Mouse (Mus musculus): ENCODE measurements at regions not wholly inside any gene's neighbourhood (a gene's known extent, or its start where the extent isn't known, plus 50 kb on each side); places are given as distances from the start of the nearest gene placed in this dataset.

GRCm38 (mm10) chr5:111935381-111936134, 201.8 kb downstream of the Gm26897 start:
- no peak for DNase-seq (ENCODE audit: low spot score)
- H3K4me1 ChIP-seq (replicated peaks; ENCODE audit: control insufficient read depth, insufficient read depth, low read length), result no peaks in the 10 kb centered on the region
- 64% methylated on average over 3 of the region's 3 CpGs for WGBS
- ATAC-seq (replicated peaks; ENCODE audit: low FRiP score), result no peak
- H3K9ac ChIP-seq (ENCODE audit: low read depth, low read length), result no peak overlapping the region
- no peaks in the 10 kb centered on the region for H3K36me3 ChIP-seq (ENCODE audit: control insufficient read depth, insufficient read depth, low read length)
- H3K4me3 ChIP-seq (ENCODE audit: low read depth, low read length), result no peak overlapping the region
- H3K27ac ChIP-seq (ENCODE audit: low read depth, low read length), result no peak overlapping the region
- no peaks in the 10 kb centered on the region for H3K9me3 ChIP-seq (ENCODE audit: control insufficient read depth, low read length)
- no peak overlapping the region for H3K4me2 ChIP-seq
- H3K27me3 ChIP-seq (replicated peaks; ENCODE audit: control insufficient read depth, insufficient read depth, low read length), result no peaks in the 10 kb centered on the region

GRCm38 (mm10) chr5:111941831-111942230, 208.1 kb downstream of the Gm26897 start:
- no peaks in the 10 kb centered on the region for H3K4me1 ChIP-seq (replicated peaks; ENCODE audit: control insufficient read depth, insufficient read depth, low read length)
- no peak overlapping the region for H3K9ac ChIP-seq (ENCODE audit: low read depth, low read length)
- 73% methylated on average over 16 of the region's 16 CpGs for WGBS
- no peaks in the 10 kb centered on the region for H3K9me3 ChIP-seq (ENCODE audit: control insufficient read depth, low read length)
- H3K27me3 ChIP-seq (replicated peaks; ENCODE audit: control insufficient read depth, insufficient read depth, low read length), result no peaks in the 10 kb centered on the region
- DNase-seq (ENCODE audit: low spot score) (no peak), ATAC-seq (replicated peaks; ENCODE audit: low FRiP score) (no peak)
- H3K4me3 ChIP-seq (ENCODE audit: low read depth, low read length), result no peak overlapping the region
- H3K27ac ChIP-seq (ENCODE audit: low read depth, low read length), result no peak overlapping the region
- no peaks in the 10 kb centered on the region for H3K36me3 ChIP-seq (ENCODE audit: control insufficient read depth, insufficient read depth, low read length)
- no peak overlapping the region for H3K4me2 ChIP-seq

- no peaks in the 10 kb centered on the region for H3K27me3 ChIP-seq (replicated peaks; ENCODE audit: control insufficient read depth, insufficient read depth, low read length)
Measured at GRCm38 (mm10) chr5:111942792-111943191, 209.1 kb downstream of the Gm26897 start.

GRCm38 (mm10) chr5:111943337-111944162, 209.8 kb downstream of the Gm26897 start:
- WGBS, result 74% methylated on average over 21 of the region's 21 CpGs

More at GRCm38 (mm10) chr5:111942792-111943191, 209.1 kb downstream of the Gm26897 start:
- H3K4me3 ChIP-seq (ENCODE audit: low read depth, low read length), result no peak overlapping the region
- H3K36me3 ChIP-seq (ENCODE audit: control insufficient read depth, insufficient read depth, low read length), result no peaks in the 10 kb centered on the region
- no peak for ATAC-seq (replicated peaks; ENCODE audit: low FRiP score)
- H3K9me3 ChIP-seq (ENCODE audit: control insufficient read depth, low read length), result no peaks in the 10 kb centered on the region
- H3K4me1 ChIP-seq (replicated peaks; ENCODE audit: control insufficient read depth, insufficient read depth, low read length), result no peaks in the 10 kb centered on the region
- 71% methylated on average over 2 of the region's 2 CpGs for WGBS
- H3K4me2 ChIP-seq, result no peak overlapping the region
- no peak for DNase-seq (ENCODE audit: low spot score)
- no peak overlapping the region for H3K9ac ChIP-seq (ENCODE audit: low read depth, low read length)
- no peak overlapping the region for H3K27ac ChIP-seq (ENCODE audit: low read depth, low read length)

GRCm38 (mm10) chr5:111944273-111944971, 210.7 kb downstream of the Gm26897 start:
- H3K4me2 ChIP-seq, result no peak overlapping the region
- no peaks in the 10 kb centered on the region for H3K9me3 ChIP-seq (ENCODE audit: control insufficient read depth, low read length)
- H3K36me3 ChIP-seq (ENCODE audit: control insufficient read depth, insufficient read depth, low read length), result no peaks in the 10 kb centered on the region
- no peak overlapping the region for H3K4me3 ChIP-seq (ENCODE audit: low read depth, low read length)
- ATAC-seq (replicated peaks; ENCODE audit: low FRiP score) (no peak), DNase-seq (ENCODE audit: low spot score) (no peak)
- H3K27ac ChIP-seq (ENCODE audit: low read depth, low read length), result no peak overlapping the region
- no peaks in the 10 kb centered on the region for H3K4me1 ChIP-seq (replicated peaks; ENCODE audit: control insufficient read depth, insufficient read depth, low read length)
- 26% methylated on average over 28 of the region's 28 CpGs for WGBS
- no peak overlapping the region for H3K9ac ChIP-seq (ENCODE audit: low read depth, low read length)
- no peaks in the 10 kb centered on the region for H3K27me3 ChIP-seq (replicated peaks; ENCODE audit: control insufficient read depth, insufficient read depth, low read length)

More at GRCm38 (mm10) chr5:111943337-111944162, 209.8 kb downstream of the Gm26897 start:
- H3K27ac ChIP-seq (ENCODE audit: low read depth, low read length), result no peak overlapping the region
- H3K36me3 ChIP-seq (ENCODE audit: control insufficient read depth, insufficient read depth, low read length), result no peaks in the 10 kb centered on the region
- no peak overlapping the region for H3K9ac ChIP-seq (ENCODE audit: low read depth, low read length)
- H3K4me2 ChIP-seq, result no peak overlapping the region
- ATAC-seq (replicated peaks; ENCODE audit: low FRiP score), result no peak
- no peak overlapping the region for H3K4me3 ChIP-seq (ENCODE audit: low read depth, low read length)
- no peaks in the 10 kb centered on the region for H3K9me3 ChIP-seq (ENCODE audit: control insufficient read depth, low read length)
- no peaks in the 10 kb centered on the region for H3K4me1 ChIP-seq (replicated peaks; ENCODE audit: control insufficient read depth, insufficient read depth, low read length)
- no peaks in the 10 kb centered on the region for H3K27me3 ChIP-seq (replicated peaks; ENCODE audit: control insufficient read depth, insufficient read depth, low read length)
- no peak for DNase-seq (ENCODE audit: low spot score)

DNA sequence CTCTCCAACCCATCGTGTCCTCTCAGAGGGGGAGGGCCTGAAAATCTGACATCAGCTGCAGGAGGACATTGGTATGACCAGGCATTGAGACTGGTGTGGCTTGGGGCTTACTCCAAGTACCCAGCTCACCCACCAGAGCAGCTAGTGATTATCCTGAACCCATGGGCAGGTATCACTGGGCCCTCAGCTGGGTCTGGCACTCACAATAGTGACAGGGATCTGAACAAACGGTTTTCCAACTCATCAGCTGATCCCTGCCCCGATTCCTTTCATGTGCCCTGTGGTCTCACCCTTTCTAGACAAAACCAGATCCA, 211.2 kb downstream of the Gm26897 start:
- H3K4me3 ChIP-seq (ENCODE audit: low read depth, low read length), result no peak overlapping the region
- no peaks in the 10 kb centered on the region for H3K36me3 ChIP-seq (ENCODE audit: control insufficient read depth, insufficient read depth, low read length)
- no peaks in the 10 kb centered on the region for H3K27me3 ChIP-seq (replicated peaks; ENCODE audit: control insufficient read depth, insufficient read depth, low read length)
- WGBS, result 44% methylated on average over 3 of the region's 3 CpGs
- no peak overlapping the region for H3K27ac ChIP-seq (ENCODE audit: low read depth, low read length)
- no peaks in the 10 kb centered on the region for H3K4me1 ChIP-seq (replicated peaks; ENCODE audit: control insufficient read depth, insufficient read depth, low read length)
- H3K9ac ChIP-seq (ENCODE audit: low read depth, low read length), result no peak overlapping the region
- ATAC-seq (replicated peaks; ENCODE audit: low FRiP score), result no peak
- no peak overlapping the region for H3K4me2 ChIP-seq
- DNase-seq (ENCODE audit: low spot score), result no peak
- no peaks in the 10 kb centered on the region for H3K9me3 ChIP-seq (ENCODE audit: control insufficient read depth, low read length)

DNA sequence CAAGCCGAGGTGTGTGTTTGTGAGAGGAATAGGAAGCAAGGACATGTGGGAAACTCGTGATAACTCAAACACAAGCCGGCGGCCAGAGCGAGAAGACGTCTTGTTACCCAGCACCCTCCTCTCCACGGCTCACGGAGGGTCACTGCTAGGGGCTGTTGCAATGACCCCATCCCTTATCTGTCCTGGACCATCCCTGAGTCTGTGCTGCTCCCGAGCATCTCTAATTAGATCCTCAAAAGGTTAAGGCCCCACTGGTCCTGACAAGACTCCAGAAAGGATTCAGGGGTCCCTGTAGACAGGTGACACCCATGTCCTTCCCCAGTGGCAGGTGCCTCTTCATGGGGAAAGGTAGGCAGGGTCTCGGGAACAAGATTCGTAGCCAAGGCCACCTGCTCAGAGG, 212.6 kb downstream of the Gm26897 start:
- H3K9ac ChIP-seq (ENCODE audit: low read depth, low read length), result no peak overlapping the region
- H3K27me3 ChIP-seq (replicated peaks; ENCODE audit: control insufficient read depth, insufficient read depth, low read length), result no peaks in the 10 kb centered on the region
- H3K4me3 ChIP-seq (ENCODE audit: low read depth, low read length), result no peak overlapping the region
- ATAC-seq (replicated peaks; ENCODE audit: low FRiP score), result no peak
- H3K27ac ChIP-seq (ENCODE audit: low read depth, low read length), result no peak overlapping the region
- no peaks in the 10 kb centered on the region for H3K9me3 ChIP-seq (ENCODE audit: control insufficient read depth, low read length)
- 76% methylated on average over 11 of the region's 11 CpGs for WGBS
- H3K4me2 ChIP-seq, result no peak overlapping the region
- DNase-seq (ENCODE audit: low spot score), result no peak
- no peaks in the 10 kb centered on the region for H3K36me3 ChIP-seq (ENCODE audit: control insufficient read depth, insufficient read depth, low read length)
- no peaks in the 10 kb centered on the region for H3K4me1 ChIP-seq (replicated peaks; ENCODE audit: control insufficient read depth, insufficient read depth, low read length)

DNA sequence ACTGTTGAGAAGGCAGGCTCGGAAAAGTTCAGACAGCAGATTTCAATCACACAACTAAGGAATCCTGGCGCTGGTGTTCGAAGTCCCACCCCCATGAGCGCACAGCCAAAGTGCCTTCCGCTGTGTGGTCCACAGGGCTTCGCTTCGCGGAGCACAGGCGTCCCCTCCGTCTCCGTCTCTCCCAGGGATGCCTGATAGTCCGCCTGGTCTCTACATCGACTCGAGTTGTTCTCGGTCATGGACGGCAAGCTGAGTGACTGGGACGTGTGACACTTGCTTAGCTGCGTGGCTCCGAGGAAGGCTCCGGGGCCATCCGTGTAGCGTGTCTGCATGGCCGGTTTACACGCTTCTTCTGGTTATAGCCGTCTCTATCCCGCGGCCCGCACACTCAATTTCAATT, 224.0 kb downstream of the Gm26897 start:
- no peak for DNase-seq (ENCODE audit: low spot score)
- H3K9me3 ChIP-seq (ENCODE audit: control insufficient read depth, low read length), result no peaks in the 10 kb centered on the region
- H3K27ac ChIP-seq (ENCODE audit: low read depth, low read length), result no peak overlapping the region
- no peaks in the 10 kb centered on the region for H3K27me3 ChIP-seq (replicated peaks; ENCODE audit: control insufficient read depth, insufficient read depth, low read length)
- H3K4me1 ChIP-seq (replicated peaks; ENCODE audit: control insufficient read depth, insufficient read depth, low read length), result no peaks in the 10 kb centered on the region
- no peaks in the 10 kb centered on the region for H3K36me3 ChIP-seq (ENCODE audit: control insufficient read depth, insufficient read depth, low read length)
- H3K4me2 ChIP-seq, result no peak overlapping the region
- no peak for ATAC-seq (replicated peaks; ENCODE audit: low FRiP score)
- 57% methylated on average over 28 of the region's 28 CpGs for WGBS
- no peak overlapping the region for H3K9ac ChIP-seq (ENCODE audit: low read depth, low read length)
- H3K4me3 ChIP-seq (ENCODE audit: low read depth, low read length), result no peak overlapping the region

All from liver, embryonic 11.5 days (tissue).